Mouse (Mus musculus): ENCODE data around the gene Actr1a.

- TF ChIP-seq GATA1 (IDR thresholded peaks at IDR 0.05; ENCODE audit: borderline replicate concordance, low read length) (no peak), FLI1 (IDR thresholded peaks at IDR 0.05; ENCODE audit: low read length) (no peak)
These were observed 56.1 kb downstream of the Actr1a start for GRCm38 (mm10) chr19:46339287-46339971.
